Mouse (Mus musculus) myocyte (in vitro differentiated cells): ENCODE results near the gene Ralbp1. TPM values are rescaled to one million over a fixed set of nuclear protein-coding genes. Genes with fewer than 3 reads are reported as not detected.

Experiments
- H3K27me3 ChIP-seq: one replicate; pipeline ENCODE4 v1.6.1; 2011; ENCODE audit not compliant: control insufficient read depth, insufficient read depth, insufficient read length
- H3K36me3 ChIP-seq: one replicate; pipeline ENCODE4 v1.6.1; 2011; ENCODE audit not compliant: control insufficient read depth, insufficient read depth
- H3K4me2 ChIP-seq: one replicate; pipeline ENCODE4 v1.6.1; 2011; ENCODE audit warnings: low read depth, control low read depth
- H3K4me3 ChIP-seq: one replicate; pipeline ENCODE4 v1.5.1; 2011; ENCODE audit warnings: mild to moderate bottlenecking, control low read depth, moderate library complexity
- H3K79me2 ChIP-seq: one replicate; pipeline ENCODE4 v1.6.1; 2011; ENCODE audit not compliant: control insufficient read depth, insufficient read depth
- H3ac ChIP-seq: one replicate; pipeline ENCODE4 v1.6.1; 2011; ENCODE audit not compliant: control insufficient read depth, insufficient read length
- CEBPB ChIP-seq: IDR thresholded peaks from 2 replicates; pipeline ENCODE4 v1.6.1; 2011; ENCODE audit warnings: mild to moderate bottlenecking, moderate library complexity; ENCODE audit not compliant: poor library complexity, insufficient read depth, severe bottlenecking
- E2F4 ChIP-seq: IDR thresholded peaks from one replicate; pipeline ENCODE4 v1.6.1; 2011; ENCODE audit warnings: mild to moderate bottlenecking, control low read depth, moderate library complexity; ENCODE audit not compliant: insufficient read depth
- MAX ChIP-seq: IDR thresholded peaks from one replicate; pipeline ENCODE4 v1.6.1; 2011; ENCODE audit warnings: low read depth, mild to moderate bottlenecking, control low read depth
- MYOD1 ChIP-seq, 3 experiments: IDR thresholded peaks; one replicate each; pipeline ENCODE4 v1.6.1; 2011; ENCODE audit warnings: control low read depth in 2 of 3, low read depth in 2 of 3, mild to moderate bottlenecking in 2 of 3, moderate library complexity in 1 of 3; ENCODE audit not compliant: insufficient read length in 2 of 3, control insufficient read depth in 1 of 3
- MYOG ChIP-seq, 3 experiments: IDR thresholded peaks; one replicate each; pipeline ENCODE4 v1.6.1; 2011; ENCODE audit warnings: control low read depth in 2 of 3, low read depth in 2 of 3, mild to moderate bottlenecking in 2 of 3; ENCODE audit not compliant: insufficient read length in 2 of 3, control insufficient read depth in 1 of 3, insufficient read depth in 1 of 3
- POLR2A ChIP-seq: IDR thresholded peaks from one replicate; pipeline ENCODE4 v1.6.1; 2011; ENCODE audit warnings: low read depth, mild to moderate bottlenecking, control low read depth, moderate library complexity; ENCODE audit not compliant: insufficient read length
- POLR2AphosphoS2 ChIP-seq: IDR thresholded peaks from one replicate; pipeline ENCODE4 v1.6.1; 2011; ENCODE audit warnings: low read depth, control low read depth; ENCODE audit not compliant: insufficient read length
- REST ChIP-seq: IDR thresholded peaks from one replicate; pipeline ENCODE4 v1.6.1; 2011; ENCODE audit warnings: mild to moderate bottlenecking, control low read depth, moderate library complexity; ENCODE audit not compliant: insufficient read depth, insufficient read length
- SRF ChIP-seq: IDR thresholded peaks from one replicate; pipeline ENCODE4 v1.6.1; 2011; ENCODE audit warnings: low read depth; ENCODE audit not compliant: control insufficient read depth, insufficient read length
- TCF12 ChIP-seq: IDR thresholded peaks from one replicate; pipeline ENCODE4 v1.6.1; 2011; ENCODE audit warnings: mild to moderate bottlenecking, control low read depth; ENCODE audit not compliant: poor library complexity, insufficient read depth, severe bottlenecking
- TCF3 ChIP-seq: IDR thresholded peaks from one replicate; pipeline ENCODE4 v1.6.1; 2011; ENCODE audit warnings: low read depth, control low read depth; ENCODE audit not compliant: insufficient read length
- USF1 ChIP-seq: IDR thresholded peaks from one replicate; pipeline ENCODE4 v1.6.1; 2011; ENCODE audit warnings: low read depth, mild to moderate bottlenecking, control low read depth, moderate library complexity
- polyA plus RNA-seq: library from polyadenylated mRNA; unstranded; fragments of >200 nt; fragmentation: generic; extraction: Trizol; gene quantifications from one replicate; pipeline ENCODE4 v1.2.1, GENCODE M21; 2012; ENCODE audit warnings: missing spikeins

Gene Ralbp1
- polyA plus RNA-seq, 1 experiment, result 24.5 TPM

DNA sequence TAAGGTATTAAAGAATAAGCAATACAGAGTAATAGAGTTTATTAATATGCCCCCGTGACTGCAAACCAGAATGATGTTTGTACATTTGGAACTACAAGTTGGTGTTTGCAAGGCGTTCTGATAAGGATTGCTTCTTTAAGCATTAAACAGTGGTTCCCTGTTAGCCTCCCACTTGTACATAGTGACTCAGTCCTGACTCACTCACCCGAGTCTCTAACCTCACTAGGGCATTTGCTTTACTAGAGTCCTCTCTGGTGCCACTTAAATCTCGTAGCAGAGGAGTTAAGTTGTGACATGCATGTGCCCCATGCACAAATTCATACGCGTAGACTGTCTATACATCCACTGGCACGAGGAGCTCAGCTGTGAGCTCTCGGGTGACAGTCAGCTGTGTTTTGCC lies 71.8 kb downstream of the Ralbp1 start:
- TF ChIP-seq POLR2A, result no peak
- no peak for TF ChIP-seq MYOD1 (IDR thresholded peaks at IDR 0.05; ENCODE audit: control insufficient read depth in 1 of 3, insufficient read length in 2 of 3, low read depth in 2 of 3)
- no peak for TF ChIP-seq REST
- TF ChIP-seq POLR2AphosphoS2, result no peak
- TF ChIP-seq MAX, result no peak
- no peak for TF ChIP-seq CEBPB
- no peak for TF ChIP-seq E2F4
- no peak for TF ChIP-seq USF1
- TF ChIP-seq TCF12, result no peak
- no peak for TF ChIP-seq TCF3
- no peak for TF ChIP-seq SRF
- no peak for TF ChIP-seq MYOG (IDR thresholded peaks at IDR 0.05; ENCODE audit: control insufficient read depth in 1 of 3, insufficient read depth in 1 of 3, insufficient read length in 2 of 3, low read depth in 2 of 3)
- no peak overlapping the region for H3K4me3 ChIP-seq
- no peak overlapping the region for H3ac ChIP-seq
- no peak overlapping the region for H3K4me2 ChIP-seq
- H3K27me3 ChIP-seq, result no peaks in the 10 kb centered on the region
- peaks cover 74% of the 10 kb centered on the region for H3K36me3 ChIP-seq
- H3K79me2 ChIP-seq, result peaks cover 35% of the 10 kb centered on the region

DNA sequence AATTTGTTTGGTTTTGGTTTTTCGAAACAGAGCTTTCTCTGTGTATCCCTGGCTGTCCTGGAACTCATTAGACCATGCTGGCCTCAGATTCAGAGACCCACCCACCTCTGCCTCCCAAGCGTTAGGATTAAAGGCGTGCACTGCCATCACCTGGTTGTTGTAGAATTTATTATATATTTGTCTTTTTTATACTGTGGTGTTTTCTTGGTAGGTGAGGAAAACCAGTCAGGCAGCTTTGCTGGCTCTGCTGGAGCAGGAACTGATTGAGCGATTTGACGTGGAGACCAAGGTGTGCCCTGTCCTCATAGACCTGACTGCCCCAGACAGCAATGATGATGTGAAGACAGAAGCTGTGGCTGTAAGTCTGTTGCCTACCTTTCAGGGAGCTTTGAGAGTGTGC lies 74.6 kb downstream of the Ralbp1 start:
- TF ChIP-seq TCF12, result no peak
- no peak for TF ChIP-seq MAX
- TF ChIP-seq SRF, result no peak
- TF ChIP-seq E2F4, result no peak
- TF ChIP-seq MYOD1 (IDR thresholded peaks at IDR 0.05; ENCODE audit: control insufficient read depth in 1 of 3, insufficient read length in 2 of 3, low read depth in 2 of 3), result no peak
- no peak for TF ChIP-seq USF1
- no peak for TF ChIP-seq POLR2A
- no peak for TF ChIP-seq MYOG (IDR thresholded peaks at IDR 0.05; ENCODE audit: control insufficient read depth in 1 of 3, insufficient read depth in 1 of 3, insufficient read length in 2 of 3, low read depth in 2 of 3)
- Histone ChIP-seq H3K79me2 (peaks cover 42% of the 10 kb centered on the region), H3K36me3 (peaks cover 56% of the 10 kb centered on the region), H3ac (no peak overlapping the region), H3K4me2 (no peak overlapping the region), H3K27me3 (no peaks in the 10 kb centered on the region), H3K4me3 (no peak overlapping the region)

DNA sequence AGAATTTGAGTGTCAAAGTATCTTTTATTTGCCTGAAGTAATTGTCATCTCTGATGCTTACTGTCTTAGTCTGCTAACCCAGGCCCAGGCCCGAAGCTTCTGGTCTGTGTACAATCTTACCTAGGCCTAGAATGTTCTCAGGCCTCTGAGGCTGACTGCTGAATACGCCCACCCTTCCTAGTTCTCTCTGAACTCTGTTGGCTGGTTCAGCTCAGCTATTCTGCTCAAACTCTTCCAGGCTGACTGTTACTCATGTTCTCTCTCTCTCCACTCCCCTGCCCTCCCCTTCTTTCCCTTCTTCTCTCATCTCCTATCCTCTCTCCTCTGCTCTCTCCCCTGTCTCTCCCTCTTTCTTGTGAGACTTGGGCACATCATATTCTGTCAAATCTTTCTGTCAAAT lies 79.2 kb downstream of the Ralbp1 start:
- no peak for TF ChIP-seq MYOD1 (IDR thresholded peaks at IDR 0.05; ENCODE audit: control insufficient read depth in 1 of 3, insufficient read length in 2 of 3, low read depth in 2 of 3)
- no peak for TF ChIP-seq USF1
- TF ChIP-seq CEBPB, result no peak
- TF ChIP-seq POLR2AphosphoS2, result no peak
- TF ChIP-seq MYOG (IDR thresholded peaks at IDR 0.05; ENCODE audit: control insufficient read depth in 1 of 3, insufficient read depth in 1 of 3, insufficient read length in 2 of 3, low read depth in 2 of 3), result no peak
- TF ChIP-seq TCF12, result no peak
- TF ChIP-seq POLR2A, result no peak
- no peak for TF ChIP-seq E2F4
- TF ChIP-seq SRF, result no peak
- no peak for TF ChIP-seq MAX
- TF ChIP-seq TCF3, result no peak
- TF ChIP-seq REST, result no peak
- Histone ChIP-seq H3K79me2 (peaks cover 86% of the 10 kb centered on the region), H3ac (no peak overlapping the region), H3K4me3 (no peak overlapping the region), H3K4me2 (no peak overlapping the region), H3K36me3 (peaks cover 17% of the 10 kb centered on the region), H3K27me3 (no peaks in the 10 kb centered on the region)

DNA sequence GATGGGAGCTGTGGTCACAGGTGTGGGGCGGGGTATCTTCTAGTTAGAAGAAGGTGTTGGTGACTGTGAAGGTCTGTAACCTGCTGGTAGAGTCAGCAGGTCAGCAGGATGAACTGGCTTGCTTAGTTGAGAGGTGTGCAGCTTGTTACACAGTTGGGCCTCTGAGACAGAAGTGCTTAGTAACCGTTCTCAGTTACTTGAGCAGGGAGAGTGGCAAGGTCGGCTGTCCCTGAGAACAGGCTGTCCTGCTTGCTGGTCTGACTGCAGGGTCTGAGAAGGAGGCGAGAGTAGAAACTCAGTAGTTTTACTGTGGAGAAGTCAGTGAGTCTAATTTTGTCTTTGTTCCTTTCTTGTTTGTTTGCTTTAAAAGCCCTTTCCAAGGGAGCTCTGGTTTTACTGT lies 79.6 kb downstream of the Ralbp1 start:
- Histone ChIP-seq H3K27me3 (no peaks in the 10 kb centered on the region), H3K4me2 (no peak overlapping the region), H3ac (no peak overlapping the region), H3K4me3 (no peak overlapping the region), H3K79me2 (peaks cover 91% of the 10 kb centered on the region), H3K36me3 (peaks cover 13% of the 10 kb centered on the region)
- TF ChIP-seq MYOG (IDR thresholded peaks at IDR 0.05; ENCODE audit: control insufficient read depth in 1 of 3, insufficient read depth in 1 of 3, insufficient read length in 2 of 3, low read depth in 2 of 3), result no peak
- TF ChIP-seq SRF, result no peak
- TF ChIP-seq POLR2AphosphoS2, result no peak
- TF ChIP-seq MYOD1 (IDR thresholded peaks at IDR 0.05; ENCODE audit: control insufficient read depth in 1 of 3, insufficient read length in 2 of 3, low read depth in 2 of 3), result no peak
- TF ChIP-seq TCF3, result no peak
- TF ChIP-seq CEBPB, result no peak
- TF ChIP-seq MAX, result no peak
- TF ChIP-seq REST, result no peak
- no peak for TF ChIP-seq TCF12
- TF ChIP-seq POLR2A, result no peak
- TF ChIP-seq USF1, result no peak
- TF ChIP-seq E2F4, result no peak

DNA sequence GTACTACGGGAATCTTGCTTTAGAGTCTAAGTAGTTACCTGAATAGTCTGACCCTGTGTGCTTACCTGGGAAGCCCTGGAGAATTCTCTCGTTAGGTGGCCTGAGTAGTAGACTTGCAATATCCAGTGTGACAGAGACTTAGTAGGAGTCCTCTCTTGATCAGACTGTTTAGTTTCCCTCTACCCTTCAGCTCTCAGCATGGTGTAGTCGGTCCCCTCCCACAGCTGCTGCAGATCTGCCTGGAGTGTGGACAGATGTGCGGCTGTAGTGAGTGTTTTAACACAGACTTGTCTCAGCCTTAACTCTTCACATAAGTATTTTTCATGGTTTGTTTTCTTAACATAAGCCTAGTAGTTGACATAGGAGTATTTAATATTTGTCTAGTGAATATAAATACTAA lies 83.6 kb downstream of the Ralbp1 start:
- no peaks in the 10 kb centered on the region for H3K27me3 ChIP-seq
- H3ac ChIP-seq, result no peak overlapping the region
- H3K79me2 ChIP-seq, result peaks cover 97% of the 10 kb centered on the region
- TF ChIP-seq E2F4, result no peak
- no peak for TF ChIP-seq USF1
- no peak for TF ChIP-seq MYOG (IDR thresholded peaks at IDR 0.05; ENCODE audit: control insufficient read depth in 1 of 3, insufficient read depth in 1 of 3, insufficient read length in 2 of 3, low read depth in 2 of 3)
- no peak for TF ChIP-seq CEBPB
- no peak for TF ChIP-seq REST
- TF ChIP-seq POLR2A, result no peak
- no peak for TF ChIP-seq MAX
- no peak for TF ChIP-seq SRF
- no peak for TF ChIP-seq MYOD1 (IDR thresholded peaks at IDR 0.05; ENCODE audit: control insufficient read depth in 1 of 3, insufficient read length in 2 of 3, low read depth in 2 of 3)
- no peak for TF ChIP-seq TCF3
- no peak for TF ChIP-seq POLR2AphosphoS2
- no peak for TF ChIP-seq TCF12
- no peak overlapping the region for H3K4me2 ChIP-seq
- no peak overlapping the region for H3K4me3 ChIP-seq
- no peaks in the 10 kb centered on the region for H3K36me3 ChIP-seq
